Mouse (Mus musculus) bone marrow macrophage, adult 2 months (primary cell): ENCODE measurements around the gene Osbp2.

ENCODE experiments used
- CTCF ChIP-seq: IDR thresholded peaks from 2 replicates; pipeline ENCODE4 v1.5.1; 2012; ENCODE audit warnings: low read depth, mild to moderate bottlenecking, low read length, moderate library complexity
- POLR2A ChIP-seq: IDR thresholded peaks from 2 replicates; pipeline ENCODE4 v1.6.1; 2012; ENCODE audit warnings: mild to moderate bottlenecking, low read depth, low read length, borderline replicate concordance

GRCm38 (mm10) chr11:3855846-3856245 is 7.9 kb downstream of the Osbp2 start:
- no peak for TF ChIP-seq POLR2A
- TF ChIP-seq CTCF: no peak
